Mouse (Mus musculus): ENCODE results near the gene Cd59b. TPM values are rescaled to one million over a fixed set of nuclear protein-coding genes. Genes with fewer than 3 reads are reported as not detected.

Gene Cd59b
- 12.3 TPM for polyA plus RNA-seq (2021)

GRCm38 (mm10) chr2:104069704-104070185, at the start of gene Cd59b:
TSS of gene Cd59b (plus strand) at chr2:104069849.
- no peak for DNase-seq (ENCODE audit: low read depth, low spot score)
- ChIA-PET CTCF (no interaction called here), POLR2A (interaction anchor here (1.0 kb wide), 1 partner anchor 27 kb away, joined by 8 read pairs; no protein-coding TSS in a partner anchor)
- no peak for ATAC-seq
- H3K27me3 ChIP-seq, result no peaks in the 10 kb centered on the region
- in situ Hi-C loops (cut with MboI; ENCODE audit: low pct_unique_long_range_greater_than_20kb), result no loop called here
- no peak for TF ChIP-seq CTCF (IDR thresholded peaks at IDR 0.05)

GRCm38 (mm10) chr2:104023096-104023495, 46.6 kb upstream of the Cd59b start:
- no peak for TF ChIP-seq CTCF (IDR thresholded peaks at IDR 0.05)
- DNase-seq (ENCODE audit: low read depth, low spot score) (no peak), ATAC-seq (no peak)
- H3K27me3 ChIP-seq, result peaks cover 18% of the 10 kb centered on the region
- in situ Hi-C loops (cut with MboI; ENCODE audit: low pct_unique_long_range_greater_than_20kb), result no loop called here
- CTCF ChIA-PET, result interaction anchor here (0.6 kb wide), 1 partner anchor 112 kb away, joined by 3 read pairs; no protein-coding TSS in a partner anchor
- POLR2A ChIA-PET, result no interaction called here

GRCm38 (mm10) chr2:104024656-104025055, 45.0 kb upstream of the Cd59b start:
- ChIA-PET CTCF (interaction anchor here (1.6 kb wide), 1 partner anchor 46 kb away, joined by 3 read pairs; no protein-coding TSS in a partner anchor), POLR2A (no interaction called here)
- H3K27me3 ChIP-seq, result peaks cover 18% of the 10 kb centered on the region
- DNase-seq (ENCODE audit: low read depth, low spot score) (no peak), ATAC-seq (no peak)
- in situ Hi-C loops (cut with MboI; ENCODE audit: low pct_unique_long_range_greater_than_20kb), result no loop called here
- TF ChIP-seq CTCF (IDR thresholded peaks at IDR 0.05), result no peak

GRCm38 (mm10) chr2:104027458-104028138, 42.1 kb upstream of the Cd59b start, which contains the start of gene Fbxo3:
TSS of gene Fbxo3 (plus strand) at chr2:104027721.
- DNase-seq (ENCODE audit: low read depth, low spot score) (no peak), ATAC-seq (peak; percentile 93)
- CTCF ChIA-PET, result no interaction called here
- in situ Hi-C loops (cut with MboI; ENCODE audit: low pct_unique_long_range_greater_than_20kb), result no loop called here
- peak; percentile 23 for TF ChIP-seq CTCF (IDR thresholded peaks at IDR 0.05)
- H3K27me3 ChIP-seq, result peaks cover 10% of the 10 kb centered on the region
- POLR2A ChIA-PET, result no interaction called here

GRCm38 (mm10) chr2:104028139-104028723, 41.4 kb upstream of the Cd59b start, which contains the start of gene 4931422A03Rik:
TSS of gene 4931422A03Rik (minus strand) at chr2:104028361.
- H3K27me3 ChIP-seq, result peaks cover 7% of the 10 kb centered on the region
- ATAC-seq (peak; percentile 36), DNase-seq (ENCODE audit: low read depth, low spot score) (no peak)
- no peak for TF ChIP-seq CTCF (IDR thresholded peaks at IDR 0.05)
- POLR2A ChIA-PET, result no interaction called here
- in situ Hi-C loops (cut with MboI; ENCODE audit: low pct_unique_long_range_greater_than_20kb), result no loop called here
- CTCF ChIA-PET, result no interaction called here

- ATAC-seq (no peak), DNase-seq (ENCODE audit: low read depth, low spot score) (no peak)
- ChIA-PET POLR2A (interaction anchor here (0.5 kb wide), 1 partner anchor 587 kb away, joined by 3 read pairs; no protein-coding TSS in a partner anchor), CTCF (no interaction called here)
- peaks cover 7% of the 10 kb centered on the region for H3K27me3 ChIP-seq
- no peak for TF ChIP-seq CTCF (IDR thresholded peaks at IDR 0.05)
- in situ Hi-C loops (cut with MboI; ENCODE audit: low pct_unique_long_range_greater_than_20kb), result no loop called here
Observed at GRCm38 (mm10) chr2:104029074-104029473, 40.6 kb upstream of the Cd59b start.

GRCm38 (mm10) chr2:104030381-104030780, 39.3 kb upstream of the Cd59b start:
- TF ChIP-seq CTCF (IDR thresholded peaks at IDR 0.05), result no peak
- ATAC-seq, result no peak

GRCm38 (mm10) chr2:104032056-104032455, 37.6 kb upstream of the Cd59b start:
- in situ Hi-C loops (cut with MboI; ENCODE audit: low pct_unique_long_range_greater_than_20kb), result loop anchor here (10.0 kb wide), 2 partner anchors 93 to 403 kb away; partner anchors contain the start of gene A930018P22Rik
- DNase-seq (ENCODE audit: low read depth, low spot score) (no peak), ATAC-seq (no peak)
- no peak for TF ChIP-seq CTCF (IDR thresholded peaks at IDR 0.05)
- ChIA-PET CTCF (interaction anchor here (0.7 to 1.4 kb wide), 2 partner anchors 8 to 12 kb away, joined by 3 read pairs; no protein-coding TSS in a partner anchor), POLR2A (no interaction called here)
- H3K27me3 ChIP-seq, result peaks cover under 1% of the 10 kb centered on the region

More at GRCm38 (mm10) chr2:104030381-104030780, 39.3 kb upstream of the Cd59b start:
- no peak for DNase-seq (ENCODE audit: low read depth, low spot score)
- in situ Hi-C loops (cut with MboI; ENCODE audit: low pct_unique_long_range_greater_than_20kb), result loop anchor here (10.0 kb wide), 2 partner anchors 94 to 404 kb away; partner anchors contain the start of gene A930018P22Rik
- ChIA-PET POLR2A (interaction anchor here (0.7 kb wide), 1 partner anchor 737 kb away, joined by 4 read pairs; no protein-coding TSS in a partner anchor), CTCF (interaction anchor here (1.4 kb wide), 1 partner anchor 10 kb away, joined by 3 read pairs; no protein-coding TSS in a partner anchor)
- peaks cover 7% of the 10 kb centered on the region for H3K27me3 ChIP-seq

GRCm38 (mm10) chr2:104034832-104035472, 34.7 kb upstream of the Cd59b start:
- DNase-seq (ENCODE audit: low read depth, low spot score) (no peak), ATAC-seq (peak; percentile 54)
- peak; percentile 91 for TF ChIP-seq CTCF (IDR thresholded peaks at IDR 0.05)
- ChIA-PET CTCF (interaction anchor here (0.8 to 1.2 kb wide), 6 partner anchors 9 to 87 kb away, joined by 3 to 5 read pairs (median 3); partner anchors contain the start of genes A930018P22Rik and Cd59a), POLR2A (no interaction called here)
- H3K27me3 ChIP-seq, result no peaks in the 10 kb centered on the region
- in situ Hi-C loops (cut with MboI; ENCODE audit: low pct_unique_long_range_greater_than_20kb), result loop anchor here (10.0 kb wide), 2 partner anchors 90 to 400 kb away; partner anchors contain the start of gene A930018P22Rik

- TF ChIP-seq CTCF (IDR thresholded peaks at IDR 0.05), result no peak
- in situ Hi-C loops (cut with MboI; ENCODE audit: low pct_unique_long_range_greater_than_20kb), result loop anchor here (10.0 kb wide), 2 partner anchors 89 to 399 kb away; partner anchors contain the start of gene A930018P22Rik
- ChIA-PET CTCF (interaction anchor here (0.8 to 1.2 kb wide), 6 partner anchors 10 to 101 kb away, joined by 3 to 4 read pairs (median 3); partner anchors contain the start of gene Cd59a), POLR2A (no interaction called here)
- H3K27me3 ChIP-seq, result no peaks in the 10 kb centered on the region
- ATAC-seq (no peak), DNase-seq (ENCODE audit: low read depth, low spot score) (no peak)
Observed at GRCm38 (mm10) chr2:104035595-104035994, 34.1 kb upstream of the Cd59b start.

All from Patski (cell line).